Mouse (Mus musculus): ENCODE results near the gene Tomm40l. TPM values are rescaled to one million over a fixed set of nuclear protein-coding genes. Genes with fewer than 3 reads are reported as not detected.

Tomm40l gene
- polyA plus RNA-seq, 1 experiment from 2014 or later = 55.4 TPM

- H3K27me3 ChIP-seq = peaks cover 31% of the 10 kb centered on the region
- H3K4me3 ChIP-seq = no peak overlapping the region
- H3K27ac ChIP-seq (replicated peaks) = no peak overlapping the region
- no peaks in the 10 kb centered on the region for H3K36me3 ChIP-seq
- peaks cover 16% of the 10 kb centered on the region for H3K4me1 ChIP-seq (replicated peaks)
- 64% methylated on average over 1 of the region's 1 CpGs for WGBS
- no peak for ATAC-seq (ENCODE audit: low FRiP score, low read depth)
- no peak overlapping the region for H3K4me2 ChIP-seq
- H3K9me3 ChIP-seq = no peaks in the 10 kb centered on the region
- H3K9ac ChIP-seq = no peak overlapping the region
Measured at GRCm38 (mm10) chr1:171199532-171199931, 22.8 kb downstream of the Tomm40l start.

- H3K4me2 ChIP-seq = peak within 1 kb of the TSS; percentile 97
- H3K9me3 ChIP-seq = no peaks in the 10 kb centered on the region
- peak within 1 kb of the TSS; percentile 55 for H3K9ac ChIP-seq
- peaks cover 35% of the 10 kb centered on the region for H3K4me1 ChIP-seq (replicated peaks)
- WGBS = under 1% methylated on average over 33 of the region's 33 CpGs
- peak; percentile 82 for ATAC-seq (ENCODE audit: low FRiP score, low read depth)
- H3K27ac ChIP-seq (replicated peaks) = no peak within 1 kb of the TSS
- peaks cover 37% of the 10 kb centered on the region for H3K27me3 ChIP-seq
- H3K4me3 ChIP-seq = peak within 1 kb of the TSS; percentile 61
- no peaks in the 10 kb centered on the region for H3K36me3 ChIP-seq
Measured at GRCm38 (mm10) chr1:171195887-171196397, 26.4 kb downstream of the Tomm40l start, which contains the start of gene Pcp4l1. TSS of gene Pcp4l1 (minus strand) at chr1:171196268.

- no peaks in the 10 kb centered on the region for H3K36me3 ChIP-seq
- no peaks in the 10 kb centered on the region for H3K9me3 ChIP-seq
- peaks cover 35% of the 10 kb centered on the region for H3K4me1 ChIP-seq (replicated peaks)
- H3K9ac ChIP-seq = peak overlapping the region; percentile 55
- ATAC-seq (ENCODE audit: low FRiP score, low read depth) = no peak
- peak overlapping the region; percentile 97 for H3K4me2 ChIP-seq
- peak overlapping the region; percentile 61 for H3K4me3 ChIP-seq
- no peak overlapping the region for H3K27ac ChIP-seq (replicated peaks)
- peaks cover 37% of the 10 kb centered on the region for H3K27me3 ChIP-seq
- WGBS = 6% methylated on average over 20 of the region's 20 CpGs
Measured at GRCm38 (mm10) chr1:171195046-171195822, 27.1 kb downstream of the Tomm40l start.

GRCm38 (mm10) chr1:171193911-171194830 is 28.1 kb downstream of the Tomm40l start:
- Histone ChIP-seq H3K27me3 (peaks cover 37% of the 10 kb centered on the region), H3K36me3 (no peaks in the 10 kb centered on the region), H3K4me3 (peak overlapping the region; percentile 31; the same call in 1 of the 2 replicates), H3K27ac (replicated peaks) (no peak overlapping the region), H3K4me1 (replicated peaks) (peaks cover 42% of the 10 kb centered on the region), H3K9ac (no peak overlapping the region), H3K4me2 (peak overlapping the region; percentile 97), H3K9me3 (no peaks in the 10 kb centered on the region)
- WGBS = 23% methylated on average over 11 of the region's 11 CpGs
- ATAC-seq (ENCODE audit: low FRiP score, low read depth) = no peak

GRCm38 (mm10) chr1:171193093-171193840 is 29.0 kb downstream of the Tomm40l start:
- peaks cover 49% of the 10 kb centered on the region for H3K4me1 ChIP-seq (replicated peaks)

GRCm38 (mm10) chr1:171192283-171192682 is 30.0 kb downstream of the Tomm40l start:
- no peaks in the 10 kb centered on the region for H3K9me3 ChIP-seq
- H3K27me3 ChIP-seq = peaks cover 28% of the 10 kb centered on the region
- 47% methylated on average over 10 of the region's 10 CpGs for WGBS
- H3K36me3 ChIP-seq = no peaks in the 10 kb centered on the region
- peak overlapping the region; percentile 97; the same call in 1 of the 2 replicates for H3K4me2 ChIP-seq
- no peak for ATAC-seq (ENCODE audit: low FRiP score, low read depth)
- no peak overlapping the region for H3K27ac ChIP-seq (replicated peaks)
- H3K4me1 ChIP-seq (replicated peaks) = peaks cover 53% of the 10 kb centered on the region
- no peak overlapping the region for H3K4me3 ChIP-seq
- H3K9ac ChIP-seq = no peak overlapping the region

More at GRCm38 (mm10) chr1:171193093-171193840, 29.0 kb downstream of the Tomm40l start:
- Histone ChIP-seq H3K4me3 (peak overlapping the region; percentile 31), H3K27me3 (peaks cover 34% of the 10 kb centered on the region), H3K9me3 (no peaks in the 10 kb centered on the region), H3K9ac (peak overlapping the region; percentile 45), H3K4me2 (peak overlapping the region; percentile 97), H3K27ac (replicated peaks) (peak overlapping the region; percentile 39; the same call in 1 of the 2 replicates), H3K36me3 (no peaks in the 10 kb centered on the region)
- no peak for ATAC-seq (ENCODE audit: low FRiP score, low read depth)
- WGBS = 4% methylated on average over 18 of the region's 18 CpGs

- Histone ChIP-seq H3K27me3 (peaks cover 16% of the 10 kb centered on the region), H3K9ac (no peak overlapping the region), H3K4me3 (no peak overlapping the region), H3K27ac (replicated peaks) (no peak overlapping the region), H3K9me3 (no peaks in the 10 kb centered on the region), H3K4me1 (replicated peaks) (peaks cover 47% of the 10 kb centered on the region), H3K36me3 (no peaks in the 10 kb centered on the region), H3K4me2 (no peak overlapping the region)
- ATAC-seq (ENCODE audit: low FRiP score, low read depth) = no peak
- 94% methylated on average over 9 of the region's 9 CpGs for WGBS
Measured at GRCm38 (mm10) chr1:171190832-171191231, 31.5 kb downstream of the Tomm40l start.

GRCm38 (mm10) chr1:171189476-171190114 is 32.7 kb downstream of the Tomm40l start:
- Histone ChIP-seq H3K27ac (replicated peaks) (peak overlapping the region; percentile 30; the same call in 1 of the 2 replicates), H3K27me3 (peaks cover 7% of the 10 kb centered on the region; the same call in 1 of the 2 replicates), H3K4me1 (replicated peaks) (peaks cover 39% of the 10 kb centered on the region), H3K4me2 (peak overlapping the region; percentile 21; the same call in 1 of the 2 replicates), H3K9me3 (no peaks in the 10 kb centered on the region), H3K36me3 (no peaks in the 10 kb centered on the region), H3K4me3 (no peak overlapping the region), H3K9ac (no peak overlapping the region)
- 31% methylated on average over 14 of the region's 14 CpGs for WGBS
- ATAC-seq (ENCODE audit: low FRiP score, low read depth) = peak; percentile 36; the same call in 1 of the 2 replicates

GRCm38 (mm10) chr1:171189046-171189445 is 33.3 kb downstream of the Tomm40l start:
- Histone ChIP-seq H3K9me3 (no peaks in the 10 kb centered on the region), H3K27ac (replicated peaks) (peak overlapping the region; percentile 30; the same call in 1 of the 2 replicates), H3K9ac (no peak overlapping the region), H3K27me3 (peaks cover 1% of the 10 kb centered on the region; the same call in 1 of the 2 replicates), H3K36me3 (no peaks in the 10 kb centered on the region), H3K4me3 (no peak overlapping the region), H3K4me2 (peak overlapping the region; percentile 21; the same call in 1 of the 2 replicates), H3K4me1 (replicated peaks) (peaks cover 35% of the 10 kb centered on the region)
- 8% methylated on average over 8 of the region's 8 CpGs for WGBS
- ATAC-seq (ENCODE audit: low FRiP score, low read depth) = no peak; the same call in 1 of the 2 replicates

GRCm38 (mm10) chr1:171187851-171188700 is 34.2 kb downstream of the Tomm40l start:
- H3K27ac ChIP-seq (replicated peaks) = no peak overlapping the region

More at GRCm38 (mm10) chr1:171187851-171188700, 34.2 kb downstream of the Tomm40l start:
- 0 out of 2 replicates have a peak overlapping the region, but pooled peaks have one; percentile 18 for H3K4me2 ChIP-seq
- no peaks in the 10 kb centered on the region for H3K27me3 ChIP-seq
- peaks cover 26% of the 10 kb centered on the region for H3K4me1 ChIP-seq (replicated peaks)
- 22% methylated on average over 13 of the region's 13 CpGs for WGBS
- no peak overlapping the region for H3K9ac ChIP-seq
- H3K36me3 ChIP-seq = no peaks in the 10 kb centered on the region
- ATAC-seq (ENCODE audit: low FRiP score, low read depth) = 0 out of 2 replicates have a peak, but pooled peaks have one; percentile 44
- no peak overlapping the region for H3K4me3 ChIP-seq
- H3K9me3 ChIP-seq = no peaks in the 10 kb centered on the region
